Mouse (Mus musculus) MEL (cell line): ENCODE data around the gene Mast3. TPM values are rescaled to one million over a fixed set of nuclear protein-coding genes. Genes with fewer than 3 reads are reported as not detected.

Experiments
- DNase-seq: peaks from one replicate; pipeline ENCODE4 v3.0.0; 2011; ENCODE audit warnings: low read depth, low spot score
- H3K27ac ChIP-seq: 2 replicates; pipeline ENCODE4 v1.5.1; 2012; ENCODE audit warnings: low read depth, mild to moderate bottlenecking, control low read depth, low read length, moderate library complexity; ENCODE audit not compliant: control insufficient read depth
- H3K27me3 ChIP-seq, 2 experiments: fragments of 150-350 bp in 1 of 2; sonication (generic) in 1 of 2; 2 replicates each; pipeline ENCODE4 v1.6.1; 2012; ENCODE audit warnings: low read length in 2 of 2, mild to moderate bottlenecking in 2 of 2, improper control_type of control experiment in 1 of 2, moderate library complexity in 1 of 2; ENCODE audit not compliant: insufficient read depth in 2 of 2, control insufficient read depth in 1 of 2
- H3K36me3 ChIP-seq, 2 experiments: 2 replicates each; pipeline ENCODE4 v1.6.1; 2012 to 2014; ENCODE audit warnings: low read length in 2 of 2, improper control_type of control experiment in 1 of 2, inconsistent platforms in 1 of 2, mild to moderate bottlenecking in 1 of 2; ENCODE audit not compliant: insufficient read depth in 2 of 2, control insufficient read depth in 1 of 2
- H3K4me1 ChIP-seq, 2 experiments: fragments of 150-350 bp in 1 of 2; sonication (generic) in 1 of 2; 2 replicates each; pipeline ENCODE4 v1.6.1; 2012; ENCODE audit warnings: low read length in 2 of 2, improper control_type of control experiment in 1 of 2, mild to moderate bottlenecking in 1 of 2; ENCODE audit not compliant: insufficient read depth in 2 of 2, control insufficient read depth in 1 of 2
- H3K4me3 ChIP-seq, 2 experiments: fragments of 150-350 bp in 1 of 2; sonication (generic) in 1 of 2; 2 replicates each; pipeline ENCODE4 v1.5.1; 2012; ENCODE audit warnings: low read depth in 2 of 2, low read length in 2 of 2, mild to moderate bottlenecking in 2 of 2, moderate library complexity in 2 of 2, control low read depth in 1 of 2, improper control_type of control experiment in 1 of 2; ENCODE audit not compliant: control insufficient read depth in 1 of 2, insufficient read depth in 1 of 2
- H3K79me2 ChIP-seq: 2 replicates; pipeline ENCODE4 v1.6.1; 2012; ENCODE audit warnings: mild to moderate bottlenecking, low read length, moderate library complexity; ENCODE audit not compliant: control insufficient read depth, poor library complexity, insufficient read depth
- H3K9ac ChIP-seq: 2 replicates; pipeline ENCODE4 v1.6.1; 2012; ENCODE audit warnings: low read depth, mild to moderate bottlenecking, control low read depth, low read length, moderate library complexity; ENCODE audit not compliant: control insufficient read depth, poor library complexity, severe bottlenecking
- H3K9me3 ChIP-seq: fragments of 150-350 bp; sonication (generic); replicated peaks from 2 replicates; pipeline ENCODE4 v1.6.1; 2012; ENCODE audit warnings: mild to moderate bottlenecking, low read length, improper control_type of control experiment, moderate library complexity; ENCODE audit not compliant: insufficient read depth
- BHLHE40 ChIP-seq: IDR thresholded peaks from 2 replicates; pipeline ENCODE4 v1.6.1; 2012; ENCODE audit warnings: low read depth, mild to moderate bottlenecking, inconsistent platforms, low read length, improper control_type of control experiment, borderline replicate concordance
- CHD1 ChIP-seq: IDR thresholded peaks from 2 replicates; pipeline ENCODE4 v1.6.1; 2012; ENCODE audit warnings: low read depth, mild to moderate bottlenecking, inconsistent platforms, low read length, improper control_type of control experiment
- CTCF ChIP-seq, 3 experiments: IDR thresholded peaks in 2 of 3; conservative IDR thresholded peaks in 1 of 3; 2 replicates each; pipeline ENCODE4 v1.5.1; 2011 to 2012; ENCODE audit warnings: low read length in 3 of 3, low read depth in 2 of 3, mild to moderate bottlenecking in 2 of 3, improper control_type of control experiment in 1 of 3, inconsistent platforms in 1 of 3, mixed read lengths in 1 of 3, moderate library complexity in 1 of 3; ENCODE audit not compliant: control insufficient read depth in 1 of 3, insufficient read depth in 1 of 3, poor library complexity in 1 of 3, severe bottlenecking in 1 of 3
- ELF1 ChIP-seq: IDR thresholded peaks from 2 replicates; pipeline ENCODE4 v1.6.1; 2014; ENCODE audit warnings: low read depth, mild to moderate bottlenecking, inconsistent platforms, low read length, improper control_type of control experiment, moderate library complexity
- EP300 ChIP-seq, 2 experiments: IDR thresholded peaks; 2 replicates each; pipeline ENCODE4 v1.6.1; 2011; ENCODE audit warnings: improper control_type of control experiment in 2 of 2, low read length in 2 of 2, low read depth in 1 of 2, mild to moderate bottlenecking in 1 of 2
- ETS1 ChIP-seq: IDR thresholded peaks from 2 replicates; pipeline ENCODE4 v1.6.1; 2012; ENCODE audit warnings: low read depth, mild to moderate bottlenecking, inconsistent platforms, low read length, improper control_type of control experiment, moderate library complexity
- GATA1 ChIP-seq: IDR thresholded peaks from 2 replicates; pipeline ENCODE4 v1.6.1; 2011; ENCODE audit warnings: low read depth, low read length, improper control_type of control experiment
- HCFC1 ChIP-seq: IDR thresholded peaks from 2 replicates; pipeline ENCODE4 v1.6.1; 2012; ENCODE audit warnings: low read depth, mild to moderate bottlenecking, inconsistent platforms, low read length, improper control_type of control experiment, moderate library complexity
- JUND ChIP-seq: IDR thresholded peaks from 2 replicates; pipeline ENCODE4 v1.6.1; 2011; ENCODE audit warnings: low read depth, mild to moderate bottlenecking, improper control_type of control experiment, low read length
- KAT2A ChIP-seq: conservative IDR thresholded peaks from 2 replicates; pipeline ENCODE4 v1.6.1; 2012; ENCODE audit warnings: low read depth, low read length, improper control_type of control experiment, inconsistent platforms
- MAX ChIP-seq: IDR thresholded peaks from 2 replicates; pipeline ENCODE4 v1.6.1; 2011; ENCODE audit warnings: low read length, improper control_type of control experiment
- MAZ ChIP-seq: IDR thresholded peaks from 2 replicates; pipeline ENCODE4 v1.6.1; 2012; ENCODE audit warnings: low read depth, mild to moderate bottlenecking, inconsistent platforms, low read length, improper control_type of control experiment
- MXI1 ChIP-seq: IDR thresholded peaks from 2 replicates; pipeline ENCODE4 v1.6.1; 2011; ENCODE audit warnings: mild to moderate bottlenecking, low read depth, low read length, improper control_type of control experiment
- MYC ChIP-seq: IDR thresholded peaks from 2 replicates; pipeline ENCODE4 v1.6.1; 2011; ENCODE audit warnings: low read depth, mild to moderate bottlenecking, low read length, improper control_type of control experiment, moderate library complexity
- NELFE ChIP-seq: IDR thresholded peaks from 2 replicates; pipeline ENCODE4 v1.6.1; 2011; ENCODE audit warnings: low read depth, low read length, improper control_type of control experiment
- POLR2AphosphoS2 ChIP-seq: IDR thresholded peaks from 2 replicates; pipeline ENCODE4 v1.6.1; 2011; ENCODE audit warnings: low read length, improper control_type of control experiment
- POLR2AphosphoS5 ChIP-seq: IDR thresholded peaks from 2 replicates; pipeline ENCODE4 v1.6.1; 2012; ENCODE audit warnings: low read depth, borderline replicate concordance, mild to moderate bottlenecking, inconsistent platforms, low read length, moderate library complexity, mixed read lengths
- RAD21 ChIP-seq: IDR thresholded peaks from 2 replicates; pipeline ENCODE4 v1.6.1; 2011; ENCODE audit warnings: mild to moderate bottlenecking, low read depth, low read length, improper control_type of control experiment
- RCOR1 ChIP-seq: IDR thresholded peaks from 2 replicates; pipeline ENCODE4 v1.6.1; 2012; ENCODE audit warnings: low read depth, mild to moderate bottlenecking, inconsistent platforms, low read length, improper control_type of control experiment
- SMC3 ChIP-seq: IDR thresholded peaks from 2 replicates; pipeline ENCODE4 v1.6.1; 2011; ENCODE audit warnings: low read depth, low read length, improper control_type of control experiment
- UBTF ChIP-seq: IDR thresholded peaks from 2 replicates; pipeline ENCODE4 v1.6.1; 2012; ENCODE audit warnings: low read depth, mild to moderate bottlenecking, inconsistent platforms, low read length, improper control_type of control experiment, moderate library complexity, borderline replicate concordance; ENCODE audit not compliant: insufficient read depth
- USF1 ChIP-seq: IDR thresholded peaks from 2 replicates; pipeline ENCODE4 v1.6.1; 2014; ENCODE audit warnings: low read depth, mild to moderate bottlenecking, inconsistent platforms, low read length, improper control_type of control experiment, moderate library complexity
- ZMIZ1 ChIP-seq: IDR thresholded peaks from 2 replicates; pipeline ENCODE4 v1.6.1; 2012; ENCODE audit warnings: low read depth, mild to moderate bottlenecking, inconsistent platforms, low read length, improper control_type of control experiment, moderate library complexity
- ZNF384 ChIP-seq: IDR thresholded peaks from 2 replicates; pipeline ENCODE4 v1.6.1; 2012; ENCODE audit warnings: low read depth, mild to moderate bottlenecking, inconsistent platforms, low read length, improper control_type of control experiment
- polyA plus RNA-seq, 2 experiments: library from polyadenylated mRNA; stranded (reverse) in 1 of 2; unstranded in 1 of 2; fragments of >175 nt in 1 of 2; fragments of >200 nt in 1 of 2; gene quantifications; 2 replicates each; pipeline versions ENCODE4 v1.2.1 to v1.2.4; 2012; ENCODE audit warnings: low replicate concordance in 2 of 2, low read depth in 1 of 2; ENCODE audit not compliant: insufficient read length in 2 of 2, insufficient read depth in 1 of 2, missing spikeins in 1 of 2
- total RNA-seq: library from RNA; depleted of rRNA; stranded (reverse); fragments of 300-350 nt; gene quantifications from 2 replicates; pipeline ENCODE4 v1.2.3, GENCODE M21; 2012

Gene Mast3
- total and polyA plus RNA-seq, 3 experiments: 13.5 to 54.7 TPM; not detected in 1

DNA sequence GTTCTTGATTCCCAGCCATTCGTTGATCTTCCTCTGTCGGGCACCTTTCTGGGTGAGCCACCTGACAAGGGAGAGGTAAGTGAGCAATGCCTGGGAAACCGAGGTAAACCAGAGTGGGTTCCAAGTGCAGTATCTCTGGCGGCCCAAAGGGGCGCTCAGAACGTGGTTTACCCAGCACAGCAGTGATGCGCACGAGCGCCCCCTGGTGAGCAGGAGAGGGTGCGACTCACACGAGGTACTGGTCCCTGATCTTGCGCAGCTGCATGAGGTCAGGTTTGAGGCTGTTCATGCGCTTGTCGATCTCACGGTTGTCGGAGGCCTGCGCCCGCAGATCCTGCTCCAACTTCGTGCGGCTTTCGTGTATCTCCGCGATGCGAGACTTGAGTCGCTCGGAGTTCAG, 35.5 kb downstream of the Mast3 start (continued):
- TF ChIP-seq KAT2A: no peak
- peak; percentile 50 for TF ChIP-seq RAD21
- TF ChIP-seq HCFC1: peak; percentile 63
- 0 out of 2 replicates have a peak, but pooled peaks have one; percentile 41 for TF ChIP-seq ZNF384
- no peak for TF ChIP-seq ETS1
- TF ChIP-seq MYC: peak; percentile 98
- peak in 2 of 3 experiments; percentile 100; a peak in 5 of 6 replicates for TF ChIP-seq CTCF (IDR thresholded peaks at IDR 0.05 in 2 of 3, conservative IDR thresholded peaks at IDR 0.05 in 1 of 3; ENCODE audit: control insufficient read depth in 1 of 3, insufficient read depth in 1 of 3, low read depth in 2 of 3, low read length in 3 of 3, poor library complexity in 1 of 3, severe bottlenecking in 1 of 3)
- no peak for TF ChIP-seq NELFE
- TF ChIP-seq JUND: no peak

DNA sequence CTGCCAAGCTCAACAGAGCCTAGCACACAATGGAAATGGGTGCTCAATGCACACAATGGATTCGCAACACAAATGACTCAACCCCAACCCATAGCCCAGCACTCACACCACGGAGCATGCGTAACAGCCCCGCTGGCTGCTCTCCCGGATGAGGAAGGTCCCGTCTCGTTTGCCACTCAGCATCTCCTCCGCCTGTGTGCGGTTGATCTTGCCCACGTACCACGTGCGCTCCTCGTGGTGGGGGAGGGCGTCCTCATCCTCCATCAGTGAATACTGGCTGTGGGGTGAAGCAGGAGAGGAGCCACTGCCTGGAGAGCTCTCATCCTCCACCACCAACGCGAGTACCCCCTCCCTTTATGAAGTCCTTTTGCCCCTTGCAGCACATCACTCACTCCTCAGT, 35.9 kb downstream of the Mast3 start:
- no peak overlapping the region for H3K9ac ChIP-seq
- peaks cover 4 to 13% of the 10 kb centered on the region in 2 experiments; a peak in 3 of 4 replicates for H3K4me1 ChIP-seq
- no peaks in the 10 kb centered on the region for H3K9me3 ChIP-seq
- TF ChIP-seq MAZ (no peak), GATA1 (no peak), NELFE (no peak), MXI1 (no peak), EP300 (IDR thresholded peaks at IDR 0.05; ENCODE audit: low read depth in 1 of 2, low read length in 2 of 2) (no peak), UBTF (no peak), POLR2AphosphoS2 (no peak), ZNF384 (no peak), ELF1 (no peak), POLR2AphosphoS5 (no peak), CHD1 (no peak), MAX (no peak), RCOR1 (no peak), BHLHE40 (no peak), JUND (no peak), SMC3 (no peak), USF1 (no peak), ZMIZ1 (no peak), KAT2A (no peak)
- no peak overlapping the region for H3K4me3 ChIP-seq
- no peak overlapping the region for H3K27ac ChIP-seq
- no peak for DNase-seq
- H3K27me3 ChIP-seq: no peaks in the 10 kb centered on the region
- H3K36me3 ChIP-seq: peaks cover 0 to 5% of the 10 kb centered on the region in 2 experiments; a peak in 3 of 4 replicates
- no peaks in the 10 kb centered on the region for H3K79me2 ChIP-seq
